Mouse (Mus musculus) E14TG2a.4 (cell line): ENCODE data around the gene Hdac2.

Experiments
- CTCF ChIP-seq: conservative IDR thresholded peaks from 2 replicates; pipeline ENCODE4 v1.5.1; 2014; ENCODE audit warnings: low read length
- NANOG ChIP-seq: IDR thresholded peaks from 2 replicates; pipeline ENCODE4 v1.6.1; 2014; ENCODE audit warnings: borderline replicate concordance, low read length, mixed read lengths

- no peak for TF ChIP-seq CTCF
- no peak for TF ChIP-seq NANOG
Observed at GRCm38 (mm10) chr10:37015729-37016128, 41.4 kb downstream of the Hdac2 start.
